Mouse (Mus musculus) liver (tissue): ENCODE measurements around the gene Slc17a7.
A peak's percentile ranks its signal among the peaks of the same experiment; 100 is the strongest.
"Not testable (repeated sequence)": the region's sequence is repeated elsewhere in the genome, so short reads cannot be mapped to it uniquely, and the experiment has no call there.

ENCODE experiments used
- DNase-seq: peaks from one replicate; pipeline ENCODE4 v3.0.0-alpha.2; 2020; ENCODE audit warnings: mixed read lengths

The Slc17a7 gene

GRCm38 (mm10) chr7:45163735-45164490 is at the start of gene Slc17a7:
TSS of gene Slc17a7 (plus strand) at chr7:45163949.
- peak; percentile 62 for DNase-seq

DNA sequence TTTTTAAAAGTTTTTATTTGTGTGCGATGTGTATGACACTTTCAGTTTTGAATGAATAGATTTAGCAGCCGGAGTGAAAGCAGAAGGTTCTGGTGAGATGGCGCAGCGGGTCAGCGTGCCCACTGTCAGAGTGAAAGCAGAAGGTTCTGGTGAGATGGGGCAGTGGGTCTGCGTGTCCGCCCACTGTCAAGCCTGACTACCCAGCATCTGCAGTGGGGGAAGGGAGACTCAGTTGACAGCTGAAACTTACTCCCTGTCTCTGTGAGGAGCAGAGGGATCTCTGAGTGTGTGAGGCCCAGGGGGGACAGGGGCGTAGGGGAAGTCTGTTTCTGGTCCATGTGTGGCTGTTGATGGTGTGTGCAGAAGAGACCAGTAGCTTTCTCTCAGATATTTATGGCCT is 46.2 kb upstream of the Slc17a7 start:
- no peak for DNase-seq

- DNase-seq = no peak
Measured at GRCm38 (mm10) chr7:45118336-45118735, 45.4 kb upstream of the Slc17a7 start.

GRCm38 (mm10) chr7:45119780-45120709 is 43.7 kb upstream of the Slc17a7 start:
- DNase-seq = no peak

DNA sequence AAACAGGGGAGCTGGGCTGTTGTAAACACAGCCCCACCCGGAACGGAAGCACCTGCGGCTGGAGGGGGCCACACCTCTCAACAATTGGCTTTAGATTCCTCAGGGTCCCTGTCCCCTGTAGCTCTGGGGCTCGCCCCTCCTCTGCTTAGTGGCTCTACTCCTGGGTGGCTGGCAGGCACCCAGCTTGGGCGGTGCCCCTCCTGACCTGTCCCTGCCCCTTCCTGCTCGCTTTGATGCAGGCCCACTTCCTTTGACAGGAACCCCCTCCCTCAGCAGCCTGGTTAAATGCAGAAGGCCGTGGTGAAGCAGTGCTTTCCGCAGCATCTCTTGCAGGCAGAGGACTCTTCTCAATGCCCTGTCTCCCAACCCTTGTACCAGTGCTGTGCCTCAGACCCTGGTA is 42.3 kb upstream of the Slc17a7 start:
- peak; percentile 44 for DNase-seq

DNA sequence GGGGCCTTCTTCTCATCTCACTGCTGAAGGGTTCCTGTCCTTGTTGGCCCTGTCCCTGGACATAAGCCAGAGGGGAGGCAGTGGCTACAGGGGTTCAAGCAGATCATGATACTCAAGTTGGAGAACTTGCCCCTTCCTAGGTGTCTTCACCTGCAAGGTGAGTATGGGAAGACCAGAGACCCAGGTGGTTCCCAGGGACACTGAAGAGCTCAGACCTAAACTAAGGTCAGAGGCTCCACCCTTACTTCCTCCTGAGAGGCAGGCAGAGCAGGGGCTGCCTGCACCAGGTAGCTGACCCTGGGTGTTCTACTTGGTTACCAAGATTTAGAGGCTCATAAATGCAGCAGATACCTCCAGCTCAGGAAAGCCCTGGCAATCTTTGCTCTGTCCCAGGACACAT is 41.8 kb upstream of the Slc17a7 start:
- DNase-seq = no peak

DNA sequence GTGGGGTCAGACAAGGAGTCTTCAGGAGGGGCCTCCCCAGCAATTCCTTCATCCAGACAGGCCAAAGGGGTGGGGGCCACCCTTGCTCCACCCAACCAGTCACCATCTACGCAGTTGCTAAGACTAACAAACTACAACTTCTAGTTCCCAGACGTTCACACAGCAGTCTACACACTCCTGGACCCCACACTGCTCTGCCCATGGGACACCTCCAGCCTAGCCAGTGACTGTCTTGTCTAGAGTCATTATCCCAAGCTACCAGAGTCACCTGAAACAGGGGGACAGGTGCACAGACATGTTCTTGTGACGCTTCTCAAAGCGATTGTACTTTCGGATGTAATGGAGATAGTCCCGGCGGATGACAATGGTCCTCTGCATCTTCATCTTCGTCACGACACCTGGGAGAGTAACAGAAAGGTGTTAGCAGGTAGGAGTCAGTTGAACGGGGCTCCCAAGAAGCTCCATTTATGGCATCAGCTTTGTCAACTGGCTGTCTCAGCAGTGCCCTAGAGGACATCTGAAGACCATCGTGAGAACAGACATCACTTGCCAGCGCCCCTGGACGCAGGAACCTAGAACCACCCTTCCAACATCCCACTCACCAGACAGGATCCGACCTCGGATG is 41.1 kb upstream of the Slc17a7 start:
- no peak for DNase-seq

GRCm38 (mm10) chr7:45123186-45123570 is 40.6 kb upstream of the Slc17a7 start:
- peak; percentile 54 for DNase-seq

GRCm38 (mm10) chr7:45124224-45125143 is 39.3 kb upstream of the Slc17a7 start, which contains the start of gene Rps11:
TSS of gene Rps11 (minus strand) at chr7:45124439.
- DNase-seq = peak; percentile 99

DNA sequence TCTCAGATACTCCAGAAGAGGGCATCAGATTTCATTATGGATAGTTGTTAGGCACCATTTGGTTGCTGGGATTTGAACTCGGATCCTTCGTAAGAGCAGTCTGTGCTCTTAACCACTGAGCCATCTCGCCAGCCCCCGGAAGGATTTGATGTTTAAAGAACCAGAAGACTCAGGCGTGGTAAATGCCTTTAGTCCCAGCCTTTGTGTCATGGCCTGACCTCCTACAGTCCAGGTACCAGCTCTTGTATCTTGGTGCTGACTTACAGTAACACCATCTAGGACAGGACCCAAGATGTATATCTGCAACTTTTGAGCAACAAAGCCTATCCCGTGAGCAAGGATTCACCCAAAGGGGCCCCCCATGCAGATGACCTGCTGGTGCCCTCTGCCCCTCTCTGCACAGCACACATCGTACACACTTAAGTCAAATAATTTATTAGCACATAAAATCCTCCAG is 38.6 kb upstream of the Slc17a7 start:
- DNase-seq = peak; percentile 64

- not testable (repeated sequence) for DNase-seq
Measured at GRCm38 (mm10) chr7:45125649-45126048, 38.1 kb upstream of the Slc17a7 start.

DNA sequence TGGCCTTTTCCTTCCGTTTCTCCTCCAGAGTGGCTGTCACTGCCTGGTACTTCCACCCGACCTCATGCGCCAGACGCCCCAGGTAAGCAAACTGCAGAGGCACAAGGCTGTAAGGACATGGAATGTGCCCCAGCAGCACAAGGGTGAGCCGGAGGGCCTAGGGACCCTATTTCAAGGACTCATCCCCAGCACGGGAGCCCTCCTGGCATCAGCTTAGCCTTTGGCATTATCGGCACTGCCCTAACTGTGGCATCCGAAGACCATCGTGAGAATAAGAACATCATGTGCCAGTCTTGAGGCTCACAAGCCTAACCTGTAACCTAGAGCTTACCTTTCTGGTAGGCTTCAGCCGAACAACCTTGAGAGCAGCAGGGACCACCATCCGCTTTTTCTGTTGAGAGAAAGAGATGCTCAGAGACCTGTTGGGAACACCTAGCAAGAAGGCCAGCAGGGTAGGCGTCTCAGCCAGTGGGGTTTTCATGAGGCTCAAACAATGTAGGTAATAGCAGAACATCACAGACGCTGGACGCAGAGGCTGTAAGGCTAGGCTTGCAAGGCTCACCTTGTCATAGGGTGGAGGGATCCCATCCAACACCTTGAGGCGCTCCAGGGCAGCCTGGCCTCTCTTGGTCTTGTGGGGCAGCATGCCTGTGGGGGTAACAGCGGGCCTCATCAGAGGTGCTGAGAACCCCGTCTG is 37.5 kb upstream of the Slc17a7 start:
- DNase-seq = no peak

DNA sequence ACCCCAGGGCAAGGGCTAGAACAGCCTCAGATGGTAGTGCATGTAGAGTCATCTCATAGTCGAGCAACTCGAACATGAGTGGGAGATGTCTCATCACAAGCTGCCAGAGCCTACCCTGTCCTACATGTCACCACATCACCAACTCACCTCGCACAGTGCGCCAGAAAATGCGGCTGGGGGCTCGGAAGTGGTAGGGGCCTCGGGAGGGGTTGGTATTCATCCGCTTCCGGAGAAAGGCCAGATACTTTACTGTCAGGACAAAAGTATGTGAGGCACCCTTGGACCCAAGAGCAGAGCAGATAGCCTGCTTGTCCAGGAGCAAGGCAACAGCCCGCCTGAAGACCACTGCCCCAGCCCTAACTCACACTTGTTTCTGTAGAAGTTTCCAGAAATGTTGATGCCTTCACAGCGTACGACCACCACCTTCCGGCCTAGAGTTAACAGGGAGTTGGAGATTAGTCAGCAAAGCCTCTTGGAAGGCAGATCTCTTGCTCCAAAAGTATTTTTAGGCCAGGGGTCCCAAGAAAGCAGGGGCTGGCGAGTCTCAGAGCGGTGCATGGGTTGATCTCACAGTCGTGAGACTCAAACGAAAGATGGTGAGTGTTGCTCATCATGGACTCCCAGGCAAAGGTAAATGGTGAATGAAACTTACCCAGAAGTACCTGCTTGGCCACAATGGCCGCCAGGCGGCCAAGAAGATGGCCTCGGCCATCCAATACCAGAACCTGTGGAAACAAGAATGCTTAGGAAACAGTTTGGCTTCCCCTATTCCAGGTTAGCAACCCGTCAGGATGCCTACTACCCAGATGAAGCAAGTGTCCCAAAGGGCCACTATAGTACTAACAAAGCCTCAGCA is 36.7 kb upstream of the Slc17a7 start:
- no peak for DNase-seq

GRCm38 (mm10) chr7:45127700-45128224 is 36.0 kb upstream of the Slc17a7 start:
- no peak for DNase-seq

DNA sequence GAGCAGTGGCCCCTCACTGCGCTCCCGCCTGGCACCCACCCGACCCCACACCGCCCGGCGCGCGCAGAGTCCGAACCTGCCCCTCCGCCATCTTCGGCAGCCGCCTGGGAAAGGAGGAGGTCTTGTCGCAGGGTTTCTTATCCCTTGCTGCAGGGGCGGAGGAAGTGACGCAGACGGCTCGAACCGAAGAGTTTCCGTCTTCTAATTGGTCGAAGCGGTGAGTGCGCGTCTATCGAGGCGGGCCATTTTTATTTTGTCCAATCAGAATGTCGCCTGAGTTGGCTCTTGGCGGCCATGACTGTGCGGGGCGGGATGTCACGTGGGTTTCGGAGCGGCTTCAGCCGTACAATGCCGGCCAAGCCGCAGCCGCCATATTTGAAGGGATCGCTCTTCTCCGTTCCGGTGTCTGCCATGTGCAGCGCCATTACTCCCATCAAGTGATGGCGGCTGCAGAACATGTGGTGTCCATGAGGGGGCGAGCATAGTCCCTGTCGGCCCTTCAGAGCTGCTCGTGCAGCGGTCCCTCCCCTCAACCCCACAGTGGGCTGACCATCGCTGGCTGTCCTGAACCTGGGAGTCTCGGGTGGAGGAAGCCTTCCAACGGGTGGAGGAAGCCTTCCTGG is 35.0 kb upstream of the Slc17a7 start, which contains the start of gene Rpl13a:
Gene Rpl13a (minus strand): TSS at position 138 of the 623 bp plus-strand sequence.
- DNase-seq = peak; percentile 97

DNA sequence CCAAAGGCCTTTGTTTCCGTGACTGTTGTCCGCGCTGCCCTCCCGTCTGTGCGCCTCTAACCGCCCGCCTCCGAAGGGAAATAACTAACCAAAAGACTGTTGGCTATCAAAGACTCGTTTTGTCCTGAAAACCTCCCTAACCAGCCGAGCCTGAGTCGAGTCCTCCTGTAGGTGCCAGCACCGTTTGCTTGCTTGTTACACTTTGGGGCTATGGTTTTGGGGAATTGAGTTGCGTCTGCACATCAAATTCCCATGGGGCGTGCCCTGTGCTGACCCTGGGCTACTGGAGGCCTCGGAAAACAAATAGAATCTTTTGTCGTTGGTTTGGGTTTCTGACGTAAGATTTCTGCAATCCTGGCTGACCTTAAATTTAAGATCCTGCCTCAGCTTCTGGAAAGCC is 34.4 kb upstream of the Slc17a7 start:
- DNase-seq = peak; percentile 56

DNA sequence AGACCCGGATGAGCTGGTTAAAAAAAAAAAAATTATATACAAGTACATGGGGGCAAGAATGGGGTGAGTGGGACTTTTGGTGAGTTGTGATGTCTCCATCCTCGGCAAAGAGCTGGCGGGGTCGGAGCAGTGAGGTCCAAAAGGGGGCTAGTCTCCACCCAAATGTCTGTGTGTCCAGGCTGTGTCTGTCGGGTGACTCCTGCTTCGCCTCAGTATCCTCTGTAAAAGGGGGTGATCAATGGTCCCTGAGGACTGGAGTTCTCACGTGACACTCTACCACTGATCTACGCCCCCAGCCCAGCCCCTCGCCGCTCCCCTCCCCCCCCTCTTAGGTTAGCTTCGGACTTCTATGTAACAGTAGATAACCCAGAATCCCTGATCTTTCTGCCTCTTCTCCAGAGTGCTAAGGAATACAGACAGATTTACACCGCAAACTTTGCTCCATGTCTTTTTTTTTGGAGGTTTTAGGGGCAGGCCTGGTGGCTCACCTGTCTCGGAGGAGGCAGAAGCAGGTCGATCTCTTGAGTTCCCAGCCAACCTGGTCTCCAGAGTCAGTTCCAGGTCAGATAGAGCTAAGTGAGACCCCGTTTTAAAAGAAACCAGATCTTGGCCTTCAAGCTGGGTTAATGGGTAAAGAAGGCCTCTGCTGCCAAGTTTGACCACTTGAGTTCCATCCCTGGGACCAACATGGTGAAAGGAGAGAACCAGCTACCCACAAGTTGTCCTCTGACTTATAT is 33.8 kb upstream of the Slc17a7 start:
- no peak for DNase-seq

- no peak for DNase-seq
Measured at GRCm38 (mm10) chr7:45131850-45132249, 31.9 kb upstream of the Slc17a7 start.
